Comparison of ENCODE assay signal across 9 mouse cellular contexts in the genomic region with DNA sequence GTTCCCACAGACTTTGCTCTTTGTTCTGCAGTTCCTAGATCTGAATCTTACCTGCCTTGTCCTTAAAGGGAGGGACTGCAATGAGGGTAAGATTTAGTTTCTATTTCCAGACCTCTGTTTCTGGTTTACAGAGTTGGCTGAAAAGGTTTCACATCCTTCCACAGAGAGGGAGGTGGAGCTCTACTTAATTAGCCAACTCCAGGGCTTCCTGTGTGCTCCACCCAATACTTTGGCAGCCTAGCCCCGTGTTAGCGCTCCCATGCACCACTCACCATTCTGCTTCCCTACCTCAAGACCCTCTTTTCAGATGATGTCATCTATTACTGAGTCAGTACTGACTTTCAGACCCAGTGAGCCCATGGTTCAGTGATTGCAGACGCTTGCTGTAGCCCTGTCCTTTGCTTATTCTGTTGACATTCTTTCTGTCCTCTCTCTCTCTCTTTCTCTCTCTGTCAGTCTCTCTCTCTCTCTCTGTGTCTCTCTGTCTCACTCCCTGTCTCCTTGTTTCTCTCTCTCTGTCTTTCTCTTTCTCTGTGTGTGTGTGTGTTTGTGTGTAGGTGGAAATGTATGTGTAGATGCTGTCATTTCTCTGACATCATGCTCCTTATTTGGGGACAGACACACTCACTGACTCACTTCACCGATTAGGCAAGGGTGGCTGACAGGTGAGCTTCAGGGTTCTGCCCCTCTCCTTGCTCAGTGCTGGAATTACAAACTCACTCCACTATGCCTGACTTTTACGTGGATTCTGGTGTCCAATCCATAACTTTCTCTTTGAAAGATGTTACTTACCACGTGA. TPM values are rescaled to one million over a fixed set of nuclear protein-coding genes. Genes with fewer than 3 reads are reported as not detected.
DNase-seq lines count a peak whose midpoint lies in the region; ATAC-seq and TF ChIP-seq lines count a peak whose summit lies in the region.
"Not testable (repeated sequence)": the region's sequence is repeated elsewhere in the genome, so short reads cannot be mapped to it uniquely, and the experiment has no call there.
"Had no signal": no experiment of that assay in that cellular context is flagged by ENCODE, and none has a peak within 500 bp of the region (broad histone marks: within the 10 kb centered on the region; RNA-seq: fewer than 3 reads in every experiment).

TSS of gene 9930111J21Rik2 (minus strand) at position 150 of the 799 bp plus-strand sequence.

- ATAC-seq in G1E (ENCODE audit: extremely low read depth, insufficient number of reproducible peaks, low FRiP score, poor library complexity, severe bottlenecking) = peak; percentile 15; the same call in 1 of the 2 replicates
- peak; percentile 78 for ATAC-seq in granulocyte monocyte progenitor cell, adult 5-6 weeks (replicated peaks; ENCODE audit: poor library complexity, severe bottlenecking)
- peak; percentile 24; the same call in 1 of the 2 replicates for ATAC-seq in liver, embryonic 12.5 days
- ATAC-seq in lung, postnatal 0 days = peak; percentile 87
- ATAC-seq in monocyte, adult 5-6 weeks (replicated peaks; ENCODE audit: insufficient number of reproducible peaks, low FRiP score, low TSS enrichment, poor library complexity, severe bottlenecking) = peak; percentile 85

- peak within 1 kb of the TSS; percentile 83 for H3K27ac ChIP-seq in brown adipose tissue, adult 24 weeks (replicated peaks; ENCODE audit: low read depth, low read length)
- not testable (repeated sequence) for H3K27ac ChIP-seq in liver, embryonic 12.5 days; lung, postnatal 0 days (ENCODE audit: low read length)
- H3K27ac ChIP-seq in spleen, adult 2 months (ENCODE audit: insufficient read depth, low read length) = peak within 1 kb of the TSS; percentile 72

- H3K4me1 ChIP-seq in G1E (ENCODE audit: insufficient read depth, low read depth, low read length); brown adipose tissue, adult 24 weeks (ENCODE audit: control insufficient read depth, insufficient read depth, insufficient read length, low read length); liver, embryonic 12.5 days; lung, postnatal 0 days (ENCODE audit: insufficient read depth, low read depth, low read length); spleen, adult 2 months (ENCODE audit: control insufficient read depth, insufficient read depth, insufficient read length): not testable (repeated sequence)

- H3K4me3 ChIP-seq in G1E (ENCODE audit: low read depth, low read length); brown adipose tissue, adult 24 weeks (ENCODE audit: insufficient read depth, low read depth, low read length); liver, embryonic 12.5 days; lung, postnatal 0 days (ENCODE audit: low read depth, low read length); spleen, adult 2 months (ENCODE audit: extremely low read depth, insufficient read depth, insufficient read length): not testable (repeated sequence)

- peak; percentile 42 for DNase-seq in A20 (ENCODE audit: low read depth, low spot score)
- not testable (repeated sequence) for DNase-seq in G1E (ENCODE audit: low spot score); lung, postnatal 0 days (ENCODE audit: low spot score)
- peak in 1 of 2 experiments; percentile 17 for DNase-seq in spleen, adult 2 months (ENCODE audit: low read depth in 1 of 2, low spot score in 2 of 2)

- not testable (repeated sequence) for H3K27me3 ChIP-seq in G1E (ENCODE audit: insufficient read depth, low read length); liver, embryonic 12.5 days (replicated peaks); lung, postnatal 0 days (replicated peaks; ENCODE audit: insufficient read depth, low read length); spleen, adult 2 months (ENCODE audit: control insufficient read depth, insufficient read depth, low read length)

- WGBS in liver, embryonic 12.5 days (ENCODE audit: insufficient replicate concordance) = 54% methylated on average over 1 of the region's 6 CpGs
- 64% methylated on average over 1 of the region's 6 CpGs for WGBS in lung, postnatal 0 days
- 7% methylated on average over 1 of the region's 6 CpGs for WGBS in spleen, adult 2 months

- not testable (repeated sequence) for H3K36me3 ChIP-seq in G1E (replicated peaks); liver, embryonic 12.5 days; lung, postnatal 0 days (ENCODE audit: insufficient read depth, low read length); spleen, adult 2 months (ENCODE audit: control insufficient read depth, insufficient read depth, low read length)

- not testable (repeated sequence) for H3K9ac ChIP-seq in liver, embryonic 12.5 days; lung, postnatal 0 days (replicated peaks; ENCODE audit: low read depth)

- not testable (repeated sequence) for TF ChIP-seq CTCF in G1E (IDR thresholded peaks at IDR 0.05; ENCODE audit: low read depth, low read length); lung, postnatal 0 days (IDR thresholded peaks at IDR 0.05); spleen, adult 2 months (IDR thresholded peaks at IDR 0.05; ENCODE audit: extremely low read depth, insufficient read depth, insufficient read length, insufficient replicate concordance)

- not testable (repeated sequence) for TF ChIP-seq EP300 in lung, postnatal 0 days (IDR thresholded peaks at IDR 0.05)

- H3K9me3 ChIP-seq in G1E (replicated peaks); liver, embryonic 12.5 days (replicated peaks); lung, postnatal 0 days (ENCODE audit: low read length): not testable (repeated sequence)

- not testable (repeated sequence) for H3K4me2 ChIP-seq in liver, embryonic 12.5 days; lung, postnatal 0 days (replicated peaks; ENCODE audit: low read depth, low read length)

- TF ChIP-seq POLR2A in spleen, adult 2 months (IDR thresholded peaks at IDR 0.05; ENCODE audit: low read depth, low read length) = not testable (repeated sequence)

RNA-seq across cellular contexts. Expression of gene 9930111J21Rik2, which starts in this region (rescaled TPM):
- 4.6 and 7.8 TPM in 2 replicates for total RNA-seq in G1E (2014; fragmentation: Nextera tagmentation)
- 2.9 and 4.1 TPM in 2 replicates for total RNA-seq in G1E (2017)
- 0.04 and 0.07 TPM in 2 replicates for polyA plus RNA-seq in G1E (2012)
- 1.8 and 4.0 TPM in 2 replicates for polyA plus RNA-seq in brown adipose tissue, adult 24 weeks (2012; ENCODE audit: insufficient read depth, insufficient read length, missing spikeins)
- 40.1 and 45.9 TPM in 2 replicates for total RNA-seq in granulocyte monocyte progenitor cell, adult 5-6 weeks (2014; fragmentation: Nextera tagmentation)
- total RNA-seq in granulocyte monocyte progenitor cell, adult 5-6 weeks (2017) = 29.3 and 35.2 TPM in 2 replicates
- polyA plus RNA-seq in liver, embryonic 12.5 days (2016; fragmentation: Nextera tagmentation; extraction: Ambion mirVana) = 0.71 and 0.88 TPM in 2 replicates
- 1.8 and 3.0 TPM in 2 replicates for polyA plus RNA-seq in lung, postnatal 0 days (2015; fragmentation: Nextera tagmentation; extraction: Ambion mirVana)
- total RNA-seq in monocyte, adult 5-6 weeks (2017) = 84.2 to 227 TPM (median 114 TPM) in 3 replicates
- polyA plus RNA-seq in spleen, adult 2 months (2012; rRNA removed) = 10.8 and 11.0 TPM in 2 replicates
- polyA plus RNA-seq: heart, embryonic 11.5 days had no signal

Comparison
In these comparisons a context has a peak if more than half of its experiments do, and no peak if none do; other contexts are left out.
1. Peak in ATAC-seq in liver, embryonic 12.5 days; RNA of the gene not detected or under 1 TPM.
2. ATAC-seq: peak in every context shown above with its lines; median percentile 87 in lung, postnatal 0 days; 85 in monocyte, adult 5-6 weeks; 78 in granulocyte monocyte progenitor cell, adult 5-6 weeks; 24 in liver, embryonic 12.5 days; 15 in G1E.